Mouse (Mus musculus) E14TG2a.4 (cell line): ENCODE measurements around the gene Polr3h.

ENCODE experiments used
- CTCF ChIP-seq: conservative IDR thresholded peaks from 2 replicates; pipeline ENCODE4 v1.5.1; 2014; ENCODE audit warnings: low read length
- NANOG ChIP-seq: IDR thresholded peaks from 2 replicates; pipeline ENCODE4 v1.6.1; 2014; ENCODE audit warnings: borderline replicate concordance, low read length, mixed read lengths

DNA sequence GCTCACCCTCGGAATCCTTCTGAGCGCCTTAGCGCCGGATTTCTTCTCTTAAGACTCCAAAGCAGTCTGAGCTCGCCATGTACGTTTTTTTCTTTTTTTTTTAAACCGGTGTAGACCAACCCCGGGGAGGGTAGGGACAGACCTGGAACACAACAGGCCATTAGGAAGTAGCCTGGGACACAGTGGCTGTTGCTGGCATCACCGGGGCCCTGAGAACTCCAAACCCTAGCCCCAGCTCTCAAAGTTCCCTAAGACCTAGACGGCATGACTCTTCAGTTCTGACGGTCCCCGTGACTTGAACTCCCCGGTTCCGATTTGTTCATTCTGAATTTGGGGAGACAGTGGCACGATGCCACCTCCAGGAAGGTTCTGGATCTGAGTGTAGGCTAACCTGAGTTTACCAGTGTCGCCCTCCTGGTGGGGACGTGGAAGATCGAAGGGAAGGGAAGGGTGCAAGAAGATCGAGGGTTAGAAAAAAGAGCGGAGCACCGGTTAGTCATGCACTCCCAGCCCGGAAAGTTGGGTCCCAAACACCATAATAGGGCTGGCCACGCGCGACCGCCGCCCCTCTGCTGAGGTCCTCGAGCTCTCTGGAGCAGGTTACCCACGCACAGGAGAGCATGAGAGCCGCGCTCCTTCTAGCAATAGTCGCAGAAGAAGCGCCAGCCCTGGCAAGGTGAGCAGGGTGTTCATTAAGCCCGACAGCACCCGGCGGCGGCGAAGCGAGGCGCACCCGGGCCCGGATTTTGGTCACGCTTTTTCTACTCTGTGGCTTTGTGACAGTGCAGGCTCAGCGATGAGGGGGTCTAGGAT lies 67.3 kb downstream of the Polr3h start, which contains the start of gene Tob2:
- TF ChIP-seq CTCF (no peak), NANOG (no peak)
